Mouse (Mus musculus): ENCODE results near the gene Gm436. TPM values are rescaled to one million over a fixed set of nuclear protein-coding genes. Genes with fewer than 3 reads are reported as not detected.

Gm436 gene
- total RNA-seq (2015; ENCODE audit: low replicate concordance) (not detected in 2 replicates), total RNA-seq (2017; ENCODE audit: low replicate concordance) (not detected in 2 replicates)

DNA sequence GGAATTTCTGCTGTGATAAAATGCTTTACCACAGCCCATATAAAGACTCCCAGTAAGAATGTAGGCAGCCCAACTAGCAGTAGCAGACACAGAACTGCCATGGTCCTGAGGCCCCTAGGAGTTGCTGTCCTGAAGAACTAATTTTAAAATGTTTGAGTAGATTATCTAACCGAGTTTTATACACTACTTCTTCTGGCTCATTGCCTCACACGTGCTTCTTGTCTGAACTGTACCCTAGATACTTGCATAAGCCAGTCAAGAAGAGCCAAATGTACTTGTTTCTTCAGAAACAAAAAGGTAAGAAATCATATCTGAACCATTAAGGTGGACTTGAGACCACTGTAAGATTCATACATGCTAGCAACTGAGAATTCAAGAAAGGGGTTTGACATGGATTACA lies at the start of gene Gm436:
TSS of gene Gm436 (minus strand) at position 101 of the 400 bp plus-strand sequence.
- no peak for ATAC-seq (replicated peaks; ENCODE audit: low FRiP score, poor library complexity, severe bottlenecking)

DNA sequence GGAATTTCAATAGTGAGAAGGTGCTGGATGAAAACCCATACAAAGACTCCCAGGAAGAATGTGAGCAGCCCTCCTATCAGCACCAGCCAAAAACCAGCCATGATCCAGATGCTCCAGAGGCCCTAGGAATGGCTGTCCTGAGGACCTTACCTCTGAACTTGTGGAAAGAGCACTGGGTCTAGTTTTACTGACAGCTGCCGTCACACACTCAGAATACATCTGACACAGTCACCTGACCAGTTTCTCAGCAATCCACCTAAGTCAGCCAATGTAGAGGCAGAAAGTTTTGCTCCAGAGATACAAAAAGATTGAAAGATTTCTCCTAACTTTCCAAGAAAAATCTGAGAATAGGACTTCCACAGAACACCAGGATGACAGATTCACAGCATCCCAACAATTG lies 35.1 kb upstream of the Gm436 start, which contains the start of gene Gm13178:
TSS of gene Gm13178 (minus strand) at position 101 of the 400 bp plus-strand sequence.
- ATAC-seq (replicated peaks; ENCODE audit: low FRiP score, poor library complexity, severe bottlenecking) = no peak

DNA sequence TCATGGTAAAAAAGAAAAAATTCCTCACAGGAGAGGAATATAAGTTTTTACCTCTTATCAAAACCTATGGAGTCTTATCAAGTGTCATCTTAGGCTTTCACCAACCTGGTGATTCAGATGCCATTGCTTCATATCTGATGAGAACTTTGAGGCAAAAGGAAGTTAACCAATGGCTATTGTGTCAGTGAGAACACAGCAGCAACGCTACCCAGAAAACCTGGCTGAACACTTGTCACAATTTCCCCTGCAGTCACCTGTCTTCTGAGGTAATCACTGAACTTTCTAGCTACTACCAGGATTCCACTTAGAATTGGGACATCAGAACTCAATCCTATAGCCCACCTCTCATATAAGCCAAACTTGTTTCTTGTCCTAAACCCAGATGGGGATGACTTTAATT lies 33.5 kb upstream of the Gm436 start:
- no peak for ATAC-seq (replicated peaks; ENCODE audit: low FRiP score, poor library complexity, severe bottlenecking)

DNA sequence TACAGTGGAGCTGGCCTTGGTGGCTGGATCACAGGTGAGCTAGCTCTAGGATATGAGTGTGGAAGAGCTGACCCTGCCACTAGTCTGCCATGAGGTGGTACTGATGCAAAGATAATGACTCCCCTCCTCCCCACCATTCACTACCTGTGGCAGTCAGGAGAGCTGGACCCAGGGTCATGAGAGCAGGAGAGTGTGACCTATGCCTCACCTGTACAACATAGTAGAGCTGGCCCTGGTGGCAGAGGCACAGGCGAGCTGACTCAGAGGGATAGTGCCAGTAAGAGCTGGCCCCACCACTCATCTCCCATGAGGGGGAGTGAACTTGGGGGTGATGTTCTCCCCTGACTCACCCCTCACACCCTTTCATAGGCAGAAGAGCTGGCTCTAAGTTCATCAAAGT lies 32.1 kb upstream of the Gm436 start:
- ATAC-seq (replicated peaks; ENCODE audit: low FRiP score, poor library complexity, severe bottlenecking) = no peak

DNA sequence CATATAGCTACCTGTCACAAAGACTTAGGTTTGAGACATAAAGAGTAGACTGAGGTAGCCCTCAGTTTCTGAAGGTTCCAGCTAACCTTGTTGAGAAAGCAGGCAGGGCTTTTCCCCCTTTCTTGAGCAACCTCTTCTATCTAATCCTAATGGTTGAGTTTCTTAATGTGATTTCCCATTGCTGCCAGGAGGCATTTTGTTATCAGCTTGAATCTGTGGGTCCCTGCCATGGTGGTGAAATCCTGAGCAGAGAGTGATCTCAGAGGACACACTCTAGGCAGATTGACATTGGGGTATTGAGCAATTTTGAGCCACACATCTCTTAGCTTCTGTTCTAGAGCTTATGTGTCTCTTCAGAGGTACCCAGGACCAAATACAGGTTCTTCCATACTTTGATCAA lies 47.9 kb downstream of the Gm436 start:
- ATAC-seq (replicated peaks; ENCODE audit: low FRiP score, poor library complexity, severe bottlenecking) = no peak

Other genes starting within 250 kb of the Gm436 start
- not detected in 2 replicates for gene 1700012P22Rik, start 247.6 kb downstream of the Gm436 start, total RNA-seq (2015; ENCODE audit: low replicate concordance)
- not detected in 2 replicates for gene 1700012P22Rik, start 247.6 kb downstream of the Gm436 start, total RNA-seq (2017; ENCODE audit: low replicate concordance)
- not detected in 2 replicates for gene Gm9944, start 233.1 kb downstream of the Gm436 start, total RNA-seq (2015; ENCODE audit: low replicate concordance)
- gene Gm9944, start 233.1 kb downstream of the Gm436 start, total RNA-seq (2017; ENCODE audit: low replicate concordance) = not detected in 2 replicates
- gene Aadacl3, start 222.6 kb downstream of the Gm436 start, total RNA-seq (2015; ENCODE audit: low replicate concordance) = not detected in 2 replicates
- gene Aadacl3, start 222.6 kb downstream of the Gm436 start, total RNA-seq (2017; ENCODE audit: low replicate concordance) = not detected in 2 replicates
- not detected in 2 replicates for gene 9430007A20Rik, start 166.5 kb downstream of the Gm436 start, total RNA-seq (2015; ENCODE audit: low replicate concordance)
- gene 9430007A20Rik, start 166.5 kb downstream of the Gm436 start, total RNA-seq (2017; ENCODE audit: low replicate concordance) = not detected in 2 replicates
- gene Gm13124, start 121.2 kb downstream of the Gm436 start, total RNA-seq (2015; ENCODE audit: low replicate concordance) = not detected in 2 replicates
- gene Gm13124, start 121.2 kb downstream of the Gm436 start, total RNA-seq (2017; ENCODE audit: low replicate concordance) = not detected in 2 replicates
- gene Aadacl4, start 72.7 kb downstream of the Gm436 start, total RNA-seq (2015; ENCODE audit: low replicate concordance) = not detected in 2 replicates
- gene Aadacl4, start 72.7 kb downstream of the Gm436 start, total RNA-seq (2017; ENCODE audit: low replicate concordance) = not detected in 2 replicates
- not detected in 2 replicates for gene Gm13178, start 35.0 kb upstream of the Gm436 start, total RNA-seq (2015; ENCODE audit: low replicate concordance)
- gene Gm13178, start 35.0 kb upstream of the Gm436 start, total RNA-seq (2017; ENCODE audit: low replicate concordance) = not detected in 2 replicates
- not detected in 2 replicates for gene Gm438, start 100.2 kb upstream of the Gm436 start, total RNA-seq (2015; ENCODE audit: low replicate concordance)
- gene Gm438, start 100.2 kb upstream of the Gm436 start, total RNA-seq (2017; ENCODE audit: low replicate concordance) = not detected in 2 replicates
- 13.6 and 14.4 TPM in 2 replicates for gene Dhrs3, start 206.5 kb upstream of the Gm436 start, total RNA-seq (2015; ENCODE audit: low replicate concordance)
- 10.3 and 16.5 TPM in 2 replicates for gene Dhrs3, start 206.5 kb upstream of the Gm436 start, total RNA-seq (2017; ENCODE audit: low replicate concordance)

All from erythroblast, adult 5-6 weeks (primary cell).